Mouse (Mus musculus) erythroid progenitor cell, adult 5-6 weeks (primary cell): ENCODE data around the gene Pabpc4. TPM values are rescaled to one million over a fixed set of nuclear protein-coding genes. Genes with fewer than 3 reads are reported as not detected.

Experiments used
- ATAC-seq: replicated peaks from 2 replicates; pipeline ENCODE4 v1.8.0; 2016; ENCODE audit warnings: moderate number of reproducible peaks, mild to moderate bottlenecking, moderate TSS enrichment, inconsistent platforms; ENCODE audit not compliant: poor library complexity, low FRiP score, severe bottlenecking
- total RNA-seq, 2 experiments: library from RNA; stranded (forward) in 1 of 2; stranded (reverse) in 1 of 2; fragments of 150-400 nt in 1 of 2; fragments of 186-747, 209-891 nt in 1 of 2; gene quantifications; 2 replicates each; pipeline versions ENCODE4 v1.2.3 to v1.2.4; 2015 to 2017; ENCODE audit warnings: low replicate concordance in 2 of 2

Pabpc4 gene
- total RNA-seq, 2 experiments from 2014 or later: 408 to 415 TPM

GRCm38 (mm10) chr4:123335796-123336585 is 73.8 kb downstream of the Pabpc4 start:
- ATAC-seq: no peak

- no peak for ATAC-seq
Measured at GRCm38 (mm10) chr4:123337693-123338092, 75.5 kb downstream of the Pabpc4 start.

GRCm38 (mm10) chr4:123340232-123340631 is 78.1 kb downstream of the Pabpc4 start:
- no peak for ATAC-seq

- ATAC-seq: no peak
Measured at GRCm38 (mm10) chr4:123342091-123342641, 80.0 kb downstream of the Pabpc4 start.

GRCm38 (mm10) chr4:123342642-123343470 is 80.7 kb downstream of the Pabpc4 start, which contains the start of gene Bmp8a:
Bmp8a (minus strand) TSS chr4:123343252.
- ATAC-seq: 0 out of 2 replicates have a peak, but pooled peaks have one; percentile 41

GRCm38 (mm10) chr4:123343471-123343789 is 81.3 kb downstream of the Pabpc4 start:
- no peak for ATAC-seq

Other genes starting within 250 kb of the Pabpc4 start
- 1.3 and 3.6 TPM in 2 replicates for gene Trit1, start 245.8 kb upstream of the Pabpc4 start, total RNA-seq (2015; ENCODE audit: low replicate concordance)
- gene Trit1, start 245.8 kb upstream of the Pabpc4 start, total RNA-seq (2017; ENCODE audit: low replicate concordance): 6.0 and 9.9 TPM in 2 replicates
- gene Bmp8b, start 157.2 kb upstream of the Pabpc4 start, total RNA-seq (2015; ENCODE audit: low replicate concordance): 2.2 and 6.7 TPM in 2 replicates
- 0.77 TPM in 1 of 2 replicates, not detected in the other for gene Bmp8b, start 157.2 kb upstream of the Pabpc4 start, total RNA-seq (2017; ENCODE audit: low replicate concordance)
- not detected in 2 replicates for gene Oxct2b, start 146.1 kb upstream of the Pabpc4 start, total RNA-seq (2015; ENCODE audit: low replicate concordance)
- 1.5 TPM in 1 of 2 replicates, not detected in the other for gene Oxct2b, start 146.1 kb upstream of the Pabpc4 start, total RNA-seq (2017; ENCODE audit: low replicate concordance)
- gene Ppie, start 122.4 kb upstream of the Pabpc4 start, total RNA-seq (2015; ENCODE audit: low replicate concordance): 3.8 and 6.5 TPM in 2 replicates
- gene Ppie, start 122.4 kb upstream of the Pabpc4 start, total RNA-seq (2017; ENCODE audit: low replicate concordance): 1.7 and 7.4 TPM in 2 replicates
- not detected in 2 replicates for gene Hpcal4, start 79.1 kb upstream of the Pabpc4 start, total RNA-seq (2015; ENCODE audit: low replicate concordance)
- not detected in 2 replicates for gene Hpcal4, start 79.1 kb upstream of the Pabpc4 start, total RNA-seq (2017; ENCODE audit: low replicate concordance)
- not detected in 2 replicates for gene Nt5c1a, start 60.8 kb upstream of the Pabpc4 start, total RNA-seq (2015; ENCODE audit: low replicate concordance)
- not detected in 2 replicates for gene Nt5c1a, start 60.8 kb upstream of the Pabpc4 start, total RNA-seq (2017; ENCODE audit: low replicate concordance)
- 0.72 TPM in 1 of 2 replicates, not detected in the other for gene Heyl, start 28.8 kb upstream of the Pabpc4 start, total RNA-seq (2015; ENCODE audit: low replicate concordance)
- 0.13 TPM in 1 of 2 replicates, not detected in the other for gene Heyl, start 28.8 kb upstream of the Pabpc4 start, total RNA-seq (2017; ENCODE audit: low replicate concordance)
- gene Oxct2a, start 61.3 kb downstream of the Pabpc4 start, total RNA-seq (2015; ENCODE audit: low replicate concordance): not detected in 2 replicates
- gene Oxct2a, start 61.3 kb downstream of the Pabpc4 start, total RNA-seq (2017; ENCODE audit: low replicate concordance): not detected in 2 replicates
- not detected in 2 replicates for gene Bmp8a, start 80.9 kb downstream of the Pabpc4 start, total RNA-seq (2015; ENCODE audit: low replicate concordance)
- gene Bmp8a, start 80.9 kb downstream of the Pabpc4 start, total RNA-seq (2017; ENCODE audit: low replicate concordance): not detected in 2 replicates